Mouse (Mus musculus): ENCODE data around the gene Rnft2.

Gene Rnft2

DNA sequence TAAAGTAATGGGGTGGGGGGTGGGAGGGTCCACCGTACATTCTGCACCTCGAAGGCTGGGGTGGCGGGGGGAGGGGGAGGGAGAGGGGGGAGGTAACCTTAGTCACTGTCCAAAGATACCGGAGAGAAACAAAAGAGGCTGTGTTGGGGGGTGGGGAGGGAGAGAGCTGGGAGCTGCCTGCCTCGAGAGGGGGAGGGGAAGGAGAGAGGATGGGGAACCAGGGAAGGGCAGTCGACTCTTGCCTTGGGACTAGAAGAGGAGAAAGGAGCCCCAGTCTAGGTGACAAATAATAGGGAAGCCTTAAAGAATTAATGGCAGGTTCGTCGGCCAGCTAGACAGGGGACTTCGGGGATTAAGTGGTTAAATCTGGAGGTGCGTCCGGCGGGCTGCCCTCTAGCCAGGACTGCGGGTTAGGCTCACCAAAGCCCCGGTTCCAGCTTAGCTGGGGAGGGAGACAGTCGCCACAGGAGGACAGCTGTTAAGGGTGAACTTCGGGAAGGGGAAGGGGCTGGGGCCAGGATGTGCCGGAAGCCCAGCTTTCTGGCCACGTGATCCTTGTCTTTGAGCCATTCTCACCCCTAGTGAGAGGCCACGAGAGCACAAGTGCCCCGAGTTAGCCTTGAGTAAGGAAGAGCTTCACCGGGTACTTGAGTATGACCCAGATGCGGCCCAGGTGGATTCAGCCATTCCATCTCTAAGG, 70.5 kb downstream of the Rnft2 start:
- in situ Hi-C loops (cut with MboI, MseI): no loop called here

DNA sequence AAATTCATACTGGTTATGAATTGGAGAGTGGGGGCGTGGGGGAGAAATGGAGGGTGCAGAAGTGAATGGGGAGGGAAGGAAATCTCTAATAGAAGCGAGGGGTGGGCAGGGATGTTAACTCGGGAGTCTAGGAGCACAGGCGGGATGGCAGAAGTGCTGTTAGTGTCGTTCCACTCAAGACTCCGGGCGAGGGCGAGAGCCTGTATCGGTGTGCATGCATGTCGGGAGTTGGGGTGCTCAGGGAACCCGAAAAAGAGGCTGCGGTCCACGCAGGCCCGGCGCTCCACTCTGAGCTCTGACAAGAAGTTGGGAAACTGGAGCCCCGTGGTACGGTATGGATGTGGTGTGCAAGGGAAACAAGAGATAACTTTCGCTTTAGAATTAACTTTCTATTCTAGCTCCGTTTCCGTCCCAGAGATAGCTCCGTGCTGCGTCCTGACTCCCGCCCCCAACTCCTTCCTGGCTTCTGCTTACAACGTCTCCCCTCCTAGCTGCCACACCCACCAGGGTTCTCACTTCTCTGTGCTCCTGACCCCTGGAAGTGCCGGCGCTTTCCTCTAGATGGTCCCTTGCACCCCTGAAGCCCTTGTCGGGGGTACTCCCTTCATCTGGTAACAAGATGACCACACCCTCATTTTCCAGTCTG, 72.7 kb downstream of the Rnft2 start:
- in situ Hi-C loops (cut with MboI, MseI): no loop called here

DNA sequence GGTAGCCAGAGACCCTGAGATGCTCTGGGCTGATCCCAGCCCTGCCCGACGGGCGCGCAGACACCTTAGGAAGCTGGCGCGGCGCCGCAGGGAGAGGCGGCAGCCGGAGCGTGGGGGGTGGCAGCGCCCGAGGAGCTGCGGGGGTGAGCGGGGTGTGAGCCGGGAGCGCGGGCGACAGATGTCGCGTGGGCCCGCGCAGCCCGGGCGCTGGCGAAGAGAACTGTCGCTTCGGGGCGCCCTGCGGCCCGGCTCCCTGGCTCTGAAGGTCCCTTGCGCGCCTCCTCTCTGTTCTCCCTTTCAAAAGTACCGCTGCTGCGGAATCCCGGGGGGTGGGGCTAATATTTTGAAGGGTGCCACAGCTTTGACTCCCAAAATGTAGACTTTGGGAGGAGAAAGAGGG, 73.3 kb downstream of the Rnft2 start:
- in situ Hi-C loops (cut with MboI, MseI): no loop called here

DNA sequence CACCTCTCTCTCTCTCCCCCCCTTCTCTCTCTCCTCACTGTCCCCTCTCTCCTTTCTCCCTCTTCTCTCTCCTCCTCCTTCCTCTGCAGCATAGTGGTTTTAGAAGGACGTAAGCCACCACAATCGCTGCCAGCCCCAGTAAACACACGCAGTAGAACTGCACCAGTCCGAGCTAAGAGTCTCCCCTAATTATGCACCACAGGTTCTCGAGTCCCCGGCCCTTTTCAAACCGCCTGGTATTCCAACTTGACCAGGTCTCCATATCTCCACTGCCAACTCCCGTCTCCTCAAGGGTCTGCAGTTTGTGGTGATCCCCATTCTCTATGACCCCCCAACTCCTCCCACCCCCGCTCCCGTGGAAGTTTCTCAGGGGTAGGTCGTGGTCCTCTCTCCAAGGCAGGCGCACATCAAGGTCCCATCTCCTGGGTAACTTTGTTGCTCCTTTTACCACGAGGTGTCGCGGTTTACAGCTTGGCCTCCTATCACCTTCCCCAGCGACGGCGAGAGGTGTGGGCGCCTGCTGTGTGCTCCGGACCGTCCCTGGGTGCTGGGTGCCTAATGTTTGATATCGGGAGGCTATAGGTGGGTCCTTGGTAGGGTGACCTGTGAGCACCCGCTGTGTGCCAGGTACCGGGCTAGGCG, 73.9 kb downstream of the Rnft2 start:
- in situ Hi-C loops (cut with MboI, MseI): no loop called here

DNA sequence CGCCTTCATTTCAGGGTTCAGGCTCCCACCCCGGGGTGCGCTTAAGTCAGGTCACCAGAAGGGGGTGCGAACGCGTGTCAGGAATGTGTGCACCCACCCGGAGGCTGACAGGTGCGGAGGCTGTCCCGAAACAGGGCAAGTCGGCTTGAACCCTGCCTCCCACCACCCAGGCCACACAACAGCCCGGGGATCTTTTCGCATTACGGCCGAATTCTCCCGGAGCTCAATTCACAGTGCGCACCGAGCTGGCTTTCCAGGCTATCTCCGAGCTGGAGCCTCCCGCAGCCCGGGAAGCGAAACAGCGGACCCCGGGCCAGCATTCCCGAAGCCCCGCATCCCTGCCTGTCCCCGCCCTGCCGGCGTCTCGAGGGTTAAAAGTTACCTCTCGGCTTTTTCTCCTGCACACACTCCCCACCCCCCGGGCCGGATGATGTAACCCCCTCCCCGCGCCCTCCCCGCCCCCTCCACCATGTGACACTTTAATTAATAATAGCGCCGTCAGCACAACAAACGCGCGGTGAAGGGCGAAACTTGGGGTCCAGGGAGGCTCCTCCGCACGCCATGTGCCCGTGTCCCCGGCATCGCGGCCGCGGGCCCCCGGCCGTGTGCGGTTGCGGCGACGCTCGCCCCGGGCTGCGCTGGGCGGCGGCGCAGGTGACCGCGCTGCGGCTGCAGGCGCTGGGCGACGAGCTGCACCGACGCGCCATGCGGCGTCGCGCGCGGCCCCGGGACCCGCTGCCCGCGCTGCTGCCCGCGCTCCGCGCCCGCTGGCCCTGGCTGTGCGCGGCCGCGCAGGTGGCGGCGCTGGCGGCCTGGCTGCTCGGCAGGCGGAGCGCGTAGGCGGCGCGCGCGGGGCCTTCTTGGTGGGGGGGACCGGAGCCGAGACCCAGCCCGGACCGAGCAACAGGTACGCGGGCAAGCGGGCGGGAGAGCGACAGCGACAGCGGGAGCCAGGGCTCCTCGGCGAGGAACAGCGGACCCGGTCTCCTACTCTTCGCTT, 75.4 kb downstream of the Rnft2 start:
- in situ Hi-C loops (cut with MboI, MseI): no loop called here

DNA sequence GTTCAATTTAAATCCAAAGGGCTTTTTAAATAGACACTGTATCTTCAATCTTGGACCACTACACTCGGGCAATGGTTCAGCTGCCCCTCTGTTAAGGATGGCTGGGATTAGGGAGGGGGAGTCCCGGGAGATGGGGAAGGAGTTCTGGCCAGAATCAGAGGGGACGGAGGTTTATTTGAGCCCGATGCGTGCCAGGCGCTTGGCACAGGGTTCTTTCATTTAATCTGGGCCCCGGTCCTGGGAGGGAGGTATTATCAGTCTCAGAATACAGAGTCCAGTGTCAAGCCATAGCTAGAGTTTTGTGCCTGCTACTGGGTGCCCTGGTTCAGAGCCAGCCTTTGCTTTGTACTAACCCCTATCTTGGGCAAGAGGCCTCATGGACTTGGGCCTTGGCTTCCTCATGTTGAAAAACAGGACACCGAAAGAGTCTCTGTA, 77.3 kb downstream of the Rnft2 start:
- in situ Hi-C loops (cut with MboI, MseI): no loop called here

DNA sequence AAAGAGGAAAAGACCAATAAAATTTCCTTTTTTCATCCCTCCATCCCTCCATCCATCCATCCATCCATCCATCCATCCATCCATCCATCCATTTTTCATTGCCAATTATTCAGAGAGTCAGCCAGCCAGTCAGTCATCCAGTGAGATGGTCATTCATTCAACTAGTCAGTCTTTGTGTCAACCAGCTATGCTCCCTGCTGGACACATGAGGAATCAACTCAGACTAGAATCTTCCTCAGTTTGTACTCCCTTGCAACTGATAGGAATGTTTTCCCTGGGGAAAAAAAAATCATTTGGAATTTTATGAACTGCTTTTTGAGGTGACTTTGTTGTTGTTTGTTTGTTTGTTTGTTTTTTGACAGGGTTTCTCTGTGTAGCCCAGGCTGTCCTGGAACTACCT, 79.5 kb downstream of the Rnft2 start:
- in situ Hi-C loops (cut with MboI, MseI): no loop called here

DNA sequence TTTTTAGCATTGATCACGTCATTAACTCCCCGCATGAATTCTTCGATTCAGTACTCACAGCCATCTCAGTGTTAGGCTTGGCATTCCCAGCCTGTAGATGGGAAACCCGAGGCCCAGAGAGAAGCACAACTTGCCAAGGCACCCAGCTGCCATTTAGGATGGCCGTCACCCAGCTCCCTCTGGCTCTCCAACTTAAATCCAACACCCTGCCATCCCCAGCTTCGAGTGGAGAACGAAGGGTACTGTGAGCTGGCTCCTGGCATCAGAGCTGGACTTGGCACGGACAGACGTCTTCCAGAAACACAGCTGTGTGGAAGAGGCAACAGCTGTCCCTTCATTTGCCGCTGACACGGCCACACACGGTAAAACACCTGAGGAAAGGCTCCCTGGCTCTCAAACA, 80.3 kb downstream of the Rnft2 start, which contains the start of gene Hrk:
Hrk (plus strand) TSS at position 68 of the 400 bp plus-strand sequence.
- in situ Hi-C loops (cut with MboI, MseI): no loop called here

DNA sequence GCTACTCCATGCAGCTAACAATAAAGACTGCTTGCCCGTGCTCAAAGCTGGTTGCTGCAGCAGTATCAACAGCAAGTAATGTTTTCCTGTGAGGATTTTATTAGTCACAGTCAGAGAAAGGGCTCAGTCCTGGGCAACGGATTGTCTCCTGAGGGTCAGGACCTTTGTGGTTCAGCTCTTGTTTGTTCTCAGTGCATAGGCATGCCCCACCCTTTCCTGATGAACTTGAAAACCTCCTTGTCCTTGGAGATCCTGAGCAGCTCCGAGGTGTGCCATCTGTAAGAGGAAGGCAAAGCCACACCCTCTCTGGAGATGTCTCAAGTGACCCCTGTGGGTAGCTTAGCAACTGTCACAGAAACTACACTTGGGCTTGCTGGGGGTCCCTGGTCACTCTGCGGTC, 84.2 kb downstream of the Rnft2 start:
- in situ Hi-C loops (cut with MboI, MseI): no loop called here

DNA sequence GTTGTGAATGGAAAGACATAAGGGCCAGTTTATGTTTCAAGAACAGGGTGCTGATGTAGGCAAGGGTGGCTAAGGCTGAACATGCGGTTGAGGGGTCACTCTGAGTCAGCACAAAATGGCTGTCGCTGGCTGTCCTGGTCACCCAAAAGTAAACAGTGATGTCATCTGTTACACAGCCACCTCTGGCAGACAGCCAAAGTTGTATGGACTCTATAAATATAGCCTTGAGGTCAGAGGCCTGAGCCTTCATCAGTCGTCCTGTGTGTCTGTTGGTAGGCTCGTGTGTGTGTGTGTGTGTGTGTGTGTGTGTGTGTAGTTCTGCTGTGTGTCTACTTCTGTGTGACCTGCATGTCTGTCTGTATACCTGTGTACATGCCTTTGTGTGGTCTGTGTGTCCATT, 87.9 kb downstream of the Rnft2 start:
- in situ Hi-C loops (cut with MboI, MseI): no loop called here

DNA sequence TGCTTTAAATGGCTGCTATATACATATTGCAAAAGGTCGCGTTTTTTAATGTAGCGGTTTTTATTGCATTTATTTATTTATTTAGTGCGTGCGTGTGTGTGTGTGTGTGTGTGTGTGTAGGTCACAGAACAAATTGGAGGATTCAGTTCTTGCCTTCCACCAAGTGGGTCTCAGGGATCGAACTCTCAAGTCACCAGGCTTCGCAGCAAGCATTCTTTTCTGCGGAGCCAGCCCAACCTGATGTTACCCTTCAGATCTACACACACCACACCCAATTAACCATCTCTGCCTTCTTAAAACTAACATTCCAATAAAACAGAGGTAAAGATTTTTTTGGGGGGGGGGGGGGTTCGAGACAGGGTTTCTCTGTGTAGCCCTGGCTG, 89.4 kb downstream of the Rnft2 start:
- in situ Hi-C loops (cut with MboI, MseI): no loop called here

DNA sequence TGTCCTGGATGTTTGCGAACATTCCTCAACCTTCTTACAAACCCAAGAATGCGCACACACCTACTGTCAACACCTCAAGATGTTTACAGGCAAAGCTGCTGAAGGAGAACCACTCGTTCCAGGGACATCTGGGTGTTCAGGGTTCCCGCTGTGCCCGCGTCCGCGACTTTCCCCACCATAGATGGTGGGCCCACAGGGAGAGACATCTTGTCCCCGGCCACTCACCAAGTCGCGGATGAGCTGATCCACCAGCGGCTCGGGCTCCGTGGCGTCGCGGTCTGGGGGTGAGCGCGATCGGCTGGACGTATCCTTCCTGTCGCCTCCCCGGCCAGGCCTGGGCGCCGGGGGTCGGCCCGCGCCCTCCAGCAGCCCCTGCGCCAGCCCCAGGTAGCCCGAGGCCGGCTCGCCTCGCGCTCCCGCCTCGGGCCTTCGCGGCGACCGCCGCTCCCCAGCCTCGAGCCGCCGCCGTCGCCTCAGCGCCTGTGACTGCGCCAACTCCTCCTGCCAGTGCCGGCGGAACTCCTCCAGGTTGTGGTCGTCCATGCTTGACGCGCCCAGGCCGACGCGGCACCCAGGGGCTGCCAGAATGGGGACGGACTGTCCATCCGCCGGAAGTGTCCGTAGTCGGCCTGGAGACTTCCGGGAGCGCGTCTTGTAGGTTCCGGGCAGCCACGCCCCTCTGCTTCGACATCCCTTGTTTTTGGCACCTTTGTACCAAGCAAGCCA, 89.9 kb downstream of the Rnft2 start, which contains the start of gene Fbxw8:
Fbxw8 (minus strand) TSS at position 626 of the 726 bp plus-strand sequence.
- in situ Hi-C loops (cut with MboI, MseI): loop anchor here (5.0 kb wide), 1 partner anchor 68 kb away; no protein-coding TSS in a partner anchor

DNA sequence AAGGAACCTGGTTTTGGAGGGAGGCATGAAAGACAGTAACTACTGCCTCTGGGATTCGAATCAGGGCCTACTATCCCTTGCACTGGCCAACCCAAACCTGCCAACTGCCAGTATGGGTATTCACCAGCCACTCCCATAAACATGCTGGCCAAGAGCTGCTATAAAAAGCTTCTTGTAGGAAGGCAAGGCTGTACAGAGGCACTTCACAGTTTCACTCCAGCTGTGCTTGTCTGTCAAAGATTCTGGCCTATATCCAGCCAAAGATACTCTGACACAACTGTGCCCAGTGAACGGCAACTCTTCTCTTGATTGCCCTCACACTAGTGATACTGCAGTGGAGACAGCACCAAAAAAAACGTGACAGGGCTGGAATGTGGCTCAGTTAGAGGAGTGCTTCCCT, 95.2 kb downstream of the Rnft2 start:
- in situ Hi-C loops (cut with MboI, MseI): loop anchor here (5.0 kb wide), 1 partner anchor 62 kb away; no protein-coding TSS in a partner anchor

DNA sequence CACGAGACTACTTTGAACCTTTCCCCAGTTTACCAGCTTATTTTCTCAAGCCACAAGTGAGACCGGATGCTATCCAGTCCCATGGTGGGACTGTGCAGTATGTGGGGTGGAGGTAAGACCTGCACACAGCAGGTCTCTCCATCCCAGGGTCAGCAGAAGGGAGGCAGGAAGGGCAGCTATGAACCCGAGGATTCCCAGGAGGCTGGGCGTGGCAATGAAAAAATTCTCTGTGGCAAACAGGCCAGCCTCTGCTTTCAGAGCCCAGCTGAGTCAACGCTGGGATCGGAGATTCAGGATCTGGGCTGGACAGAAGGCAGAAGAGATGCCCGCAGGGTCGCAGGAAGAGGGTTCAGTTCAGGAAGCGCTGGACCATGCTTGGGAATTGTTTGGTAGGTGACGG, 97.7 kb downstream of the Rnft2 start:
- in situ Hi-C loops (cut with MboI, MseI): no loop called here

DNA sequence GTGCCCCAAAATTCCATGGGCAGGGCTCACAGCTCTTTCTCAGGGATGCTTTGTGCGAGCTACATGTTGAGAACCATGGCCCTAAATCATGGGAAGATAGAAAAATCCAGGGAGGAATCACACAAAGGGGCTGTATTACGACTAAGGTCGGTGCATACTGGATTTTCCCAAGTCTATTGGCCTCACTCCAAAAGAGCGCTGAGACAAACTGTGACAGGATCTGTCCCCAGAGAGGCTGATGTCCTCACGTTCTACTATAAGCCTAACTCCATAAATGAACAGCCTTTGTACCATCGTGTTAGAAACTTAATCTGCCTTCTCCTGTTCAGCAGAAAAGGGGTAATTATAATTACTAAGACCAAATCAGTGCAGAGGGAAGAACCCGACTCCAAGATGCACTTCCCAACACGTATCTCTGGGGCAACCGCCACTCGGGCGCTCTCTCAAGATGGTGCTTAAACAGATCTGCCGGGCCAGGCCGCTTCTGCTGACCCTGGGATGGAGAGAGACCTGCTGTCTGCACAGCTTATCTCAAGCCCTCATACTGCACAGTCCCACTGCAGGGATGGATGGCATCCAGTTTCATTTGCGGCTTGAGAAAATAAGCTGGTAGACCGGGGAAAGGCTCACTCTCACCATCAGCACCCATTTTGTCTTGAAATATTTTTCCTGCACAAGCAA, 98.8 kb downstream of the Rnft2 start:
- in situ Hi-C loops (cut with MboI, MseI): no loop called here

DNA sequence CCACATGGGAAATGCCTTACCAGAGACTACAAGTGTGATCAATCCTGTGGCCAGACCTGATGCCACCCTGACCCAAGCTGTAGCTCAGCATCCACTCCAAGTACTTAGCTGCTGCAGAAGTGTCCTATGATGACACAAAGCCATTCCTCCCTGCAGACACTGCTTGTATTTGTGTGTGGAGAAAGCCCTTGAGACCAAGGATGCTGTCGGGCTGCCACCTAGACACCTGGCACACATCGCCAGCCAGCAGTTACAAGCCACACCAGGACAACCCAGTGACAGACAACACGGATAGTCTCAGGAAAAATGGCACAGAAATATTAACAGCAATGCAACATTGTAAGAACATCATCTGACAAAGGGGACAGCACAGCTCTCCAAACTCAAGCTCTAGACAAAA, 99.5 kb downstream of the Rnft2 start:
- in situ Hi-C loops (cut with MboI, MseI): no loop called here

DNA sequence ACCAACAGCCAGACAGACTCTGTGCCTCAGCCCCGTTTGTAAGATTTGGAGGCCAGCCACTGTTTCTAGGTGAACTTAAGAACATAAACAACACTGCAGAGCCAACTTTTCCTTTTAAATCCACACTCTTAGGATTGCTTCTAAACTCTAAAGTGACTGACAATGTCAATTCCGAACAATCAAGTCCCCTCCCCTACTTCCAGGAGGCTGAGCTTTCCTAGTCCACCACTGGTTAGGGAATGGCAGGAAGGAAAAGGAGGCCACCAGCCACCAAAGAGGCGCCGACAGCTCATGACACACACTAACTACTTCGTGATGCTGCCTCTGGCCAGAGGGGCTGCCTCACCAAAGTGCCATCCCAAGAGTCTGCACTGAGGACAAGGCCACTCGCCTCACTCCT, 100.1 kb downstream of the Rnft2 start:
- in situ Hi-C loops (cut with MboI, MseI): no loop called here

DNA sequence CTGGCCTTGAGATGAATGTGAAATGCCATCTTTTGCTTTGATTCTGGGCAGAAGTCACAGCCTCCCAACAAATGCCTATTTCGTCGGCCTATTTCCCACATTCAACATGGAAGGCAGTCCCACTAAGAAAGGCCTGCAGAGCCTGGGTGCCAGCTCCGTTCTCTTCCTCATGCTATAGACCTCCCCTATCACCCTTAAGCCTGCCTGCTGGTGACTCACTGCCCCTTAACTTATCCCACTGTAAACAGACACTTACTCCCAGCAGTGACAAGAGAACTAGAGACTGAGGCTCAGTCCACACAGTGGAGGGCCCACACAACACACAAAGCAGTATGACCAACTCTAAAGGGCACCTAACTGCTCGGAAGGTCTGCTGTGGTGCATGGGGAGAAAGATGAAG, 100.6 kb downstream of the Rnft2 start:
- in situ Hi-C loops (cut with MboI, MseI): no loop called here

DNA sequence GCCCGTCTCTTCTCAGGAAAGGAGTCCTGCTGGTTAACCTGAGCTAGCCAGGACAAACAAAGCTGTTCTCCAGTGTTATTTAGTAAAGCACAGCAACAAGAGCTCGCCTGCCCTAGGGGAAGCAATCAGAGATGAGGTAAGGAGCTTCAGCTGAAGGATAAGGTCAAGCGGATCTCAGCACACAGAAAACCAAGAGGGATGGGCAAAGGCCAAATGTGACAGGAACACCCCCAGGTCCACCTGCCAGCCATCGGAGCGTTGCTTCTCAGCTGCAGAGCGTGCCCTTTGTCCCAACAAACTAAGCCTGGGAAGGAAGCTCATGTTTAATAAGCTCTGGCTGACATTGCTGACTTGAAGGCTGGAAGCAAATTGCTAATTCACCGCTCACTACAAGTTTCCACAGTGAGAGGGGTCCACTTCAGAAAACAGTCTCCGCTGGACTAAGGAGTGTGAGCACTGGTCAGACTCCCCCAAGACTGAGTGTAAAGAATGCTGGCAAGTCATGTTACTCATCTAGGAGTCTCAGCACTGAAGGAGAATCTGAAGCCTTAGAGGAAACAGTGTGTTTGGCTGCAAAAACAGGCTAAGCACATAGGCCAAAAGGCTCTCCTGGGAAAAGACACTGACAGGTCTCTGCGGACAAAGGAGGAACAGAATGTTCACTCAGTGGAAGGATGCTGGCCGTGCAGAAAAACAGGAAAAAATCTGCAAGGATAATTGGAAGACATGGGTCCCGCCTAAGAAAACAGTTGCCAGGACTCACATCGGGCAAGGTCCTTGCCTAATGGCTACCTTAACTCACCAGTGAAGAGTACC, 101.5 kb downstream of the Rnft2 start:
- in situ Hi-C loops (cut with MboI, MseI): no loop called here

All from T-helper 2 cell (primary cell).